Mouse (Mus musculus): ENCODE results near the gene Foxd4.

GRCm38 (mm10) chr19:24897896-24898736, 2.9 kb downstream of the Foxd4 start:
- TF ChIP-seq HCFC1 (IDR thresholded peaks at IDR 0.05; ENCODE audit: borderline replicate concordance, insufficient read depth, low read length), result no peak
- TF ChIP-seq ZNF384 (IDR thresholded peaks at IDR 0.05; ENCODE audit: low read depth, low read length), result no peak
- no peak for TF ChIP-seq MAFK (IDR thresholded peaks at IDR 0.05; ENCODE audit: insufficient read depth, low read depth, low read length)
- no peak for TF ChIP-seq CHD2 (IDR thresholded peaks at IDR 0.05; ENCODE audit: low read depth, low read length)

Measured in ES-E14 (cell line).